Mouse (Mus musculus): ENCODE data around the gene Ccdc38. TPM values are rescaled to one million over a fixed set of nuclear protein-coding genes. Genes with fewer than 3 reads are reported as not detected.

Gene Ccdc38
- polyA plus RNA-seq, 1 experiment from 2014 or later: 0.17 TPM

- ATAC-seq: no peak
- no peaks in the 10 kb centered on the region for H3K9me3 ChIP-seq (ENCODE audit: control insufficient read depth, low read length)
- no peaks in the 10 kb centered on the region for H3K27me3 ChIP-seq (replicated peaks; ENCODE audit: control insufficient read depth, insufficient read depth, low read length)
- WGBS: 90% methylated on average over 11 of the region's 11 CpGs
- no peak overlapping the region for H3K27ac ChIP-seq (ENCODE audit: low read length)
- no peak overlapping the region for H3K4me2 ChIP-seq (ENCODE audit: low read depth, low read length)
- H3K4me3 ChIP-seq (ENCODE audit: low read length): no peak overlapping the region
- H3K4me1 ChIP-seq (ENCODE audit: control insufficient read depth, insufficient read depth, low read length): no peaks in the 10 kb centered on the region
- no peaks in the 10 kb centered on the region for H3K36me3 ChIP-seq (ENCODE audit: control insufficient read depth, insufficient read depth, low read length)
- no peak overlapping the region for H3K9ac ChIP-seq (ENCODE audit: low read depth, low read length)
Measured at GRCm38 (mm10) chr10:93567841-93568566, 27.6 kb downstream of the Ccdc38 start.

GRCm38 (mm10) chr10:93568671-93569070, 28.2 kb downstream of the Ccdc38 start:
- Histone ChIP-seq H3K36me3 (ENCODE audit: control insufficient read depth, insufficient read depth, low read length) (no peaks in the 10 kb centered on the region), H3K27ac (ENCODE audit: low read length) (no peak overlapping the region), H3K9ac (ENCODE audit: low read depth, low read length) (no peak overlapping the region), H3K4me1 (ENCODE audit: control insufficient read depth, insufficient read depth, low read length) (no peaks in the 10 kb centered on the region), H3K27me3 (replicated peaks; ENCODE audit: control insufficient read depth, insufficient read depth, low read length) (no peaks in the 10 kb centered on the region), H3K9me3 (ENCODE audit: control insufficient read depth, low read length) (no peaks in the 10 kb centered on the region), H3K4me3 (ENCODE audit: low read length) (no peak overlapping the region), H3K4me2 (ENCODE audit: low read depth, low read length) (no peak overlapping the region)
- WGBS: 89% methylated on average over 6 of the region's 6 CpGs
- no peak for ATAC-seq

GRCm38 (mm10) chr10:93572209-93572608, 31.8 kb downstream of the Ccdc38 start:
- no peak for ATAC-seq
- no peak overlapping the region for H3K4me3 ChIP-seq (ENCODE audit: low read length)
- no peak overlapping the region for H3K27ac ChIP-seq (ENCODE audit: low read length)
- 37% methylated on average over 2 of the region's 2 CpGs for WGBS
- H3K36me3 ChIP-seq (ENCODE audit: control insufficient read depth, insufficient read depth, low read length): no peaks in the 10 kb centered on the region
- no peak overlapping the region for H3K9ac ChIP-seq (ENCODE audit: low read depth, low read length)
- no peaks in the 10 kb centered on the region for H3K4me1 ChIP-seq (ENCODE audit: control insufficient read depth, insufficient read depth, low read length)
- no peaks in the 10 kb centered on the region for H3K9me3 ChIP-seq (ENCODE audit: control insufficient read depth, low read length)
- no peaks in the 10 kb centered on the region for H3K27me3 ChIP-seq (replicated peaks; ENCODE audit: control insufficient read depth, insufficient read depth, low read length)
- H3K4me2 ChIP-seq (ENCODE audit: low read depth, low read length): no peak overlapping the region

GRCm38 (mm10) chr10:93574966-93575365, 34.5 kb downstream of the Ccdc38 start:
- ATAC-seq: no peak
- H3K9ac ChIP-seq (ENCODE audit: low read depth, low read length): no peak overlapping the region
- no peak overlapping the region for H3K27ac ChIP-seq (ENCODE audit: low read length)
- no peaks in the 10 kb centered on the region for H3K9me3 ChIP-seq (ENCODE audit: control insufficient read depth, low read length)
- H3K36me3 ChIP-seq (ENCODE audit: control insufficient read depth, insufficient read depth, low read length): no peaks in the 10 kb centered on the region
- WGBS: 50% methylated on average over 4 of the region's 4 CpGs
- H3K27me3 ChIP-seq (replicated peaks; ENCODE audit: control insufficient read depth, insufficient read depth, low read length): no peaks in the 10 kb centered on the region
- H3K4me1 ChIP-seq (ENCODE audit: control insufficient read depth, insufficient read depth, low read length): no peaks in the 10 kb centered on the region
- no peak overlapping the region for H3K4me3 ChIP-seq (ENCODE audit: low read length)
- H3K4me2 ChIP-seq (ENCODE audit: low read depth, low read length): no peak overlapping the region

GRCm38 (mm10) chr10:93575960-93576359, 35.5 kb downstream of the Ccdc38 start:
- no peak overlapping the region for H3K9ac ChIP-seq (ENCODE audit: low read depth, low read length)
- H3K27ac ChIP-seq (ENCODE audit: low read length): no peak overlapping the region
- no peaks in the 10 kb centered on the region for H3K27me3 ChIP-seq (replicated peaks; ENCODE audit: control insufficient read depth, insufficient read depth, low read length)
- 89% methylated on average over 8 of the region's 8 CpGs for WGBS
- ATAC-seq: no peak
- H3K4me3 ChIP-seq (ENCODE audit: low read length): no peak overlapping the region
- no peaks in the 10 kb centered on the region for H3K36me3 ChIP-seq (ENCODE audit: control insufficient read depth, insufficient read depth, low read length)
- no peak overlapping the region for H3K4me2 ChIP-seq (ENCODE audit: low read depth, low read length)
- H3K4me1 ChIP-seq (ENCODE audit: control insufficient read depth, insufficient read depth, low read length): no peaks in the 10 kb centered on the region
- no peaks in the 10 kb centered on the region for H3K9me3 ChIP-seq (ENCODE audit: control insufficient read depth, low read length)

- Histone ChIP-seq H3K9me3 (ENCODE audit: control insufficient read depth, low read length) (no peaks in the 10 kb centered on the region), H3K27me3 (replicated peaks; ENCODE audit: control insufficient read depth, insufficient read depth, low read length) (no peaks in the 10 kb centered on the region), H3K4me1 (ENCODE audit: control insufficient read depth, insufficient read depth, low read length) (no peaks in the 10 kb centered on the region), H3K4me3 (ENCODE audit: low read length) (no peak overlapping the region), H3K4me2 (ENCODE audit: low read depth, low read length) (no peak overlapping the region), H3K27ac (ENCODE audit: low read length) (no peak overlapping the region), H3K9ac (ENCODE audit: low read depth, low read length) (no peak overlapping the region), H3K36me3 (ENCODE audit: control insufficient read depth, insufficient read depth, low read length) (no peaks in the 10 kb centered on the region; the same call in 1 of the 2 replicates)
- 62% methylated on average over 13 of the region's 13 CpGs for WGBS
- ATAC-seq: peak; percentile 58; the same call in 1 of the 2 replicates
Measured at GRCm38 (mm10) chr10:93577271-93577886, 36.9 kb downstream of the Ccdc38 start.

GRCm38 (mm10) chr10:93588796-93589195, 48.4 kb downstream of the Ccdc38 start:
- H3K9me3 ChIP-seq (ENCODE audit: control insufficient read depth, low read length): no peaks in the 10 kb centered on the region
- H3K4me1 ChIP-seq (ENCODE audit: control insufficient read depth, insufficient read depth, low read length): peaks cover 10% of the 10 kb centered on the region; the same call in 1 of the 2 replicates
- H3K27me3 ChIP-seq (replicated peaks; ENCODE audit: control insufficient read depth, insufficient read depth, low read length): no peaks in the 10 kb centered on the region
- peak overlapping the region; percentile 76 for H3K4me2 ChIP-seq (ENCODE audit: low read depth, low read length)
- peak overlapping the region; percentile 47; the same call in 1 of the 2 replicates for H3K27ac ChIP-seq (ENCODE audit: low read length)
- WGBS: 2% methylated on average over 11 of the region's 11 CpGs
- no peaks in the 10 kb centered on the region for H3K36me3 ChIP-seq (ENCODE audit: control insufficient read depth, insufficient read depth, low read length)
- H3K9ac ChIP-seq (ENCODE audit: low read depth, low read length): peak overlapping the region; percentile 83
- peak overlapping the region; percentile 82 for H3K4me3 ChIP-seq (ENCODE audit: low read length)
- ATAC-seq: peak; percentile 38

- under 1% methylated on average over 63 of the region's 63 CpGs for WGBS
- Histone ChIP-seq H3K27me3 (replicated peaks; ENCODE audit: control insufficient read depth, insufficient read depth, low read length) (no peaks in the 10 kb centered on the region), H3K9me3 (ENCODE audit: control insufficient read depth, low read length) (no peaks in the 10 kb centered on the region), H3K4me3 (ENCODE audit: low read length) (peak within 1 kb of the TSS; percentile 82), H3K27ac (ENCODE audit: low read length) (peak within 1 kb of the TSS; percentile 47; the same call in 1 of the 2 replicates), H3K4me1 (ENCODE audit: control insufficient read depth, insufficient read depth, low read length) (peaks cover 13% of the 10 kb centered on the region; the same call in 1 of the 2 replicates), H3K9ac (ENCODE audit: low read depth, low read length) (peak within 1 kb of the TSS; percentile 83), H3K36me3 (ENCODE audit: control insufficient read depth, insufficient read depth, low read length) (no peaks in the 10 kb centered on the region), H3K4me2 (ENCODE audit: low read depth, low read length) (peak within 1 kb of the TSS; percentile 76)
- peak; percentile 94 for ATAC-seq
Measured at GRCm38 (mm10) chr10:93589281-93589848, 48.9 kb downstream of the Ccdc38 start, which contains the start of gene Snrpf. Gene Snrpf, minus strand, starts transcription at chr10:93589706.

- no peak for ATAC-seq
- no peaks in the 10 kb centered on the region for H3K27me3 ChIP-seq (replicated peaks; ENCODE audit: control insufficient read depth, insufficient read depth, low read length)
- H3K4me1 ChIP-seq (ENCODE audit: control insufficient read depth, insufficient read depth, low read length): peaks cover 13% of the 10 kb centered on the region; the same call in 1 of the 2 replicates
- H3K27ac ChIP-seq (ENCODE audit: low read length): no peak overlapping the region
- no peaks in the 10 kb centered on the region for H3K36me3 ChIP-seq (ENCODE audit: control insufficient read depth, insufficient read depth, low read length)
- no peak overlapping the region for H3K4me3 ChIP-seq (ENCODE audit: low read length)
- WGBS: 59% methylated on average over 12 of the region's 12 CpGs
- no peaks in the 10 kb centered on the region for H3K9me3 ChIP-seq (ENCODE audit: control insufficient read depth, low read length)
- H3K4me2 ChIP-seq (ENCODE audit: low read depth, low read length): no peak overlapping the region
- H3K9ac ChIP-seq (ENCODE audit: low read depth, low read length): no peak overlapping the region
Measured at GRCm38 (mm10) chr10:93592456-93592855, 52.0 kb downstream of the Ccdc38 start.

Data from intestine, embryonic 16.5 days (tissue).